Mouse (Mus musculus) cortical plate, adult 2 months (tissue): ENCODE results near the gene Fndc10.

Source experiments
- CTCF ChIP-seq: fragments of 200-500 bp; IDR thresholded peaks from 2 replicates; pipeline ENCODE4 v1.5.1; 2011; ENCODE audit warnings: mild to moderate bottlenecking, control low read depth, low read length; ENCODE audit not compliant: insufficient read depth; ENCODE audit errors: extremely low read depth
- POLR2A ChIP-seq: fragments of 200-500 bp; IDR thresholded peaks from 2 replicates; pipeline ENCODE4 v1.6.1; 2011; ENCODE audit warnings: mild to moderate bottlenecking, low read length, control low read depth; ENCODE audit not compliant: insufficient read depth; ENCODE audit errors: extremely low read depth

DNA sequence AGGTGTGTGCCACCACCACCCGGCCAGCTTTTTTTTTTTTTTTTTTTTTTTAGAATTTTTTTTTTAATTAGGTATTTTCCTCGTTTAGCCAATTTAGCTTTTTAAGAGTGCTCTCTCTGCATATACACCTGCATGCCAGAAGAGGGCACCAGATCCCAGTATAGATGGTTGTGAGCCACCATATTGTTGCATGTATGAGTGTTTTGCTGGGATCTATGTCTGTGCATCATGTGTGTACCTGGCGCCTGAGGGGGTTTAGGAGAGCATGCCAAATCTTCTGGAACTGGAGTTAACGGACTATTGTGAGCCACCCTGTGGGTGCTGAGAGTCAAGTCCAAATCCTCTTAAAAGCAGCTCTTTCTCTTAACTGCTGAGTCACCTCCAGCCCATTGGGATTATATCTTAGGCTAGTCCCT lies 27.5 kb downstream of the Fndc10 start:
- TF ChIP-seq POLR2A = no peak
- TF ChIP-seq CTCF = peak; percentile 57
